Mouse (Mus musculus): ENCODE results near the gene Tjp2. TPM values are rescaled to one million over a fixed set of nuclear protein-coding genes. Genes with fewer than 3 reads are reported as not detected.

The Tjp2 gene
- polyA plus RNA-seq (2012) = 0.07 and 0.12 TPM in 2 replicates

DNA sequence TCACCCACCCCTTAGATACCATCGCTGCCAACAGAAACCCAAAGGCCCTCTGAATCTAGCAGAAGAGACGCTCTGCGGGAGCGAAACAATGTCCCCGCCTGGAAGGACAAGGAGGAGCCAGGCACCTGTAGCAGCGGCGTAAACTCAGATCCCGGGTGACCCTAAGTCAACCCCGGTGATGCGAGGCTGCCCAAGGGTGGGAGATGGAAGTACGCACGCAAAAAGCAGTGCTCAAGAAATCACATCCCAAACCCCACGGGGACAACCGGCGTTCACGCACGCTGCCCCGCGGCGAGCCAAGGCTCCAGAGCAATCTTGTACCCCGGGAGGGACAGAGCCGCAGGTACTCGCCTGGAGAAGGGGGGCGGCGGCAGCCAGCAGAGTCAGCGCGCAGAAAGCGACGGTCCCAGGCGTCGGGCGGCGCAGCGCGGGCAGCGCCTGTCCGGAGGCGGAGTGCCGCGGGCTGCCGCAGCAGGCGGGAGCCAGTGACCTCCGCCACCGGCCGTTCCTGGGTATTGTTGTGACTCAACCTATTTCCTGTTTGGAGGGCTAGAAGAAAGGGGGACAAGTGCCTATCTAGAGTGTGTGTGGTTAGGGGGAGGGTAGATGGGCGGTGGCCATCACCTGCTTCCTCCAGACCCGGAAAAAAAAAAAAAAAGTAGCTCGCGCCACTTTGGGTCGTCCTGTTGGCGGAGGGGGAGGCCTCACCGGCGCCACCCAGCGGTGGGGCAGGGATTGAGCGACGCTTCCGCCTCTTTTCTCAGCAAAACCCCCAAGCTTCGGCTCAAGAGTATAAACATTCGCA, at the start of gene Tjp2:
Gene Tjp2, minus strand, starts transcription at position 531 of the 805 bp plus-strand sequence.
- H3K4me3 ChIP-seq (replicated peaks) = peak within 1 kb of the TSS; percentile 55

GRCm38 (mm10) chr19:24274281-24274680, 49.5 kb upstream of the Tjp2 start:
- Histone ChIP-seq H3K4me3 (replicated peaks) (peak overlapping the region; percentile 28), H3K27me3 (ENCODE audit: control insufficient read depth) (no peaks in the 10 kb centered on the region), H3K4me1 (ENCODE audit: control insufficient read depth) (peaks cover 72% of the 10 kb centered on the region), H3K9me3 (ENCODE audit: control insufficient read depth, low read length) (peaks cover 6% of the 10 kb centered on the region), H3K36me3 (ENCODE audit: control insufficient read depth) (peaks cover 88% of the 10 kb centered on the region)
- TF ChIP-seq TAL1 (IDR thresholded peaks at IDR 0.05; ENCODE audit: low read length) (no peak), GATA1 (IDR thresholded peaks at IDR 0.05; ENCODE audit: low read length) (peak; percentile 45; the same call in 1 of the 2 replicates)

More for the DNA sequence above, at the start of gene Tjp2:
- Histone ChIP-seq H3K36me3 (ENCODE audit: control insufficient read depth) (no peaks in the 10 kb centered on the region), H3K4me1 (ENCODE audit: control insufficient read depth) (peaks cover 8% of the 10 kb centered on the region), H3K9me3 (ENCODE audit: control insufficient read depth, low read length) (no peaks in the 10 kb centered on the region), H3K27me3 (ENCODE audit: control insufficient read depth) (peaks cover 44% of the 10 kb centered on the region)
- TF ChIP-seq TAL1 (IDR thresholded peaks at IDR 0.05; ENCODE audit: low read length) = no peak
- TF ChIP-seq GATA1 (IDR thresholded peaks at IDR 0.05; ENCODE audit: low read length) = no peak

DNA sequence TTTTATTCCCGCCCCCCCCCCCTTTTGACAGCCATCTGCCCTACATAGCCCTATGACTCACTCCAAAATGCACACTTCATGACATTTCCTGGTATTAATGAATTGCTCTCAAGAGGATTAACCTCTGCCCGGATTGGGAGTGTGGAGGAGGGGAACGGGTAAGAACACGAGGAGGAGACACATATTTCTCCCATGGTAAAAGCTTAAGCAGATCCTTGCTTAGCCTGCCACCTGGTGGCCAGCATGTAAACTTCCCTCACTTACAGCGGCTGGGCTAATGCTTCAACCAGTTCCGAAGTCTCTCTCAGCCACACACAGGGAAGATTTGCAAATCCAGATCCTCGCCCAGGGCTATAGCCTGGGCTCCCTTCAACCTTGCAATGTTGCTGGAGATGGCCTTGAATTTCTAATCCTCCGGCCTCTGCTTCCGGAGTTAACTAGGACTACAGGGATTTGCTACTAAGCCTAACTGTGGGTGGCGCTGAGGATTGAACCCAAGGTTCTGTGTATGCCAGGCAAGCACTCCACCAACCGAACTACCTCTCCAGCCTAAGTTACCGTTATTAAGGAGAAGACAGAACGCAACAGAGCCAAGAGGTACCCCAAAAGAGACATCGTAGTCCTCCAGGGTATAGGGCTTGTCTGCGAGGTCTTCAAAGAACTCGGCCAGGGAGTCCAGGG, 47.1 kb upstream of the Tjp2 start:
- H3K4me1 ChIP-seq (ENCODE audit: control insufficient read depth) = peaks cover 50% of the 10 kb centered on the region
- H3K27me3 ChIP-seq (ENCODE audit: control insufficient read depth) = no peaks in the 10 kb centered on the region
- TF ChIP-seq GATA1 (IDR thresholded peaks at IDR 0.05; ENCODE audit: low read length) (no peak), TAL1 (IDR thresholded peaks at IDR 0.05; ENCODE audit: low read length) (no peak)
- peaks cover 94% of the 10 kb centered on the region for H3K36me3 ChIP-seq (ENCODE audit: control insufficient read depth)
- H3K4me3 ChIP-seq (replicated peaks) = no peak overlapping the region
- H3K9me3 ChIP-seq (ENCODE audit: control insufficient read depth, low read length) = no peaks in the 10 kb centered on the region

GRCm38 (mm10) chr19:24271326-24271725, 46.5 kb upstream of the Tjp2 start:
- Histone ChIP-seq H3K4me1 (ENCODE audit: control insufficient read depth) (peaks cover 44% of the 10 kb centered on the region), H3K9me3 (ENCODE audit: control insufficient read depth, low read length) (no peaks in the 10 kb centered on the region), H3K36me3 (ENCODE audit: control insufficient read depth) (peaks cover 94% of the 10 kb centered on the region), H3K4me3 (replicated peaks) (no peak overlapping the region), H3K27me3 (ENCODE audit: control insufficient read depth) (no peaks in the 10 kb centered on the region)
- TF ChIP-seq TAL1 (IDR thresholded peaks at IDR 0.05; ENCODE audit: low read length) (no peak), GATA1 (IDR thresholded peaks at IDR 0.05; ENCODE audit: low read length) (no peak)

DNA sequence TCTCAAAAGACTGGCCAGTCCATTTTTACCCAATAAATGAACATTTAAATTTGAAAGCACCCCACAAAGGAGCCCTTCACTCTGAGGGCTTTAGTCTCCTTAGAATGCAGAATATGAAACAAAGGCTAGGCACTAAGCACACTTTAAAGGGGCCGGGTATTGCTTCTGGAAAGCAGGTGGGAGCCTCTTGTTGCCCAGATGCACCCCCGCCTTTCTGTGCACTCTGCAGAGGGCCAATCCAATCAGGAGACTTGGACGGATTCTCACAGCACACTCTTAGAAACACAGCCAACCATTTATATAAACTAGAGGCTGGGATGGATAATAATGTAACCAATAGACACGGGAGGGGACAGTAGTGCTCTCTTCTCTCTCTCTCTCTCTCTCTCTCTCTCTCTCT, 43.7 kb upstream of the Tjp2 start:
- H3K36me3 ChIP-seq (ENCODE audit: control insufficient read depth) = peaks cover 96% of the 10 kb centered on the region
- TF ChIP-seq GATA1 (IDR thresholded peaks at IDR 0.05; ENCODE audit: low read length) (no peak), TAL1 (IDR thresholded peaks at IDR 0.05; ENCODE audit: low read length) (no peak)
- H3K4me1 ChIP-seq (ENCODE audit: control insufficient read depth) = peaks cover 19% of the 10 kb centered on the region
- H3K9me3 ChIP-seq (ENCODE audit: control insufficient read depth, low read length) = no peaks in the 10 kb centered on the region
- H3K4me3 ChIP-seq (replicated peaks) = no peak overlapping the region
- no peaks in the 10 kb centered on the region for H3K27me3 ChIP-seq (ENCODE audit: control insufficient read depth)

DNA sequence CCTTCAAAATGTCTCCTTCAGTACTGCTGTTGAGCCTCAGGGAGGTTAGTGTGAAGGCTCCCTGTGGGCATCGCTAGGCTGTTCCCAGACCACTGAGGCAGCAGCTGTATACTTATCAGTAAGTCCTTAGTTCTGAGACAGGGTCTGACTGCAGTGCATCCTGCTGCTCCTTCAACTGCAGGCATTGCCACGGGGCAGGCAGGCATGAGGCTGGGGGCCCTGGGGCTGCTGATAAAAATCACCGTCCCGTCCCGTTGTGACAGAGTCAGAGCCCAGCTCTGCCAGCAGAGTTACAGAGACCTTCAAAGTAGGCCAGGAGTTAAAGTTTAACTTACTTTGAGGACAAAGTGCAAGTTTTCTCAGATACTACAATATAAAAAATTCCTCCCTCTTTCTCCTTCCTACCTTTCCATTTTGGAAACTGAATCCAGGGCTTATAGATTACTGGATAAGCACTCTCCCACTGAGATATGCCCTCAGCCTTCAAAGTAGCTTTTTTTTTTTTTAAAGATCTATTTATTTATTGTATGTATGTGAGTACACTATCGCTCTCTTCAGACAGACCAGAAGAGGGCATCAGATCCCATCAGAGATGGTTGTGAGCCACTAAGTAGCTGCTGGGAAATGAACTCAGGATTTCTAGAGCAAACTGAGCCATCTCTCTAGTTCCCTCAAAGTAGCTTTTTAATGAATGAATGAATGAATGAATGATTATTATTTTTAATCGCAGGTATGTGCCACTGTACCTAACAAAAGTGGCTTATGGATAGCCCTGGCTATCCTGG, 41.4 kb upstream of the Tjp2 start:
- no peaks in the 10 kb centered on the region for H3K27me3 ChIP-seq (ENCODE audit: control insufficient read depth)
- H3K4me1 ChIP-seq (ENCODE audit: control insufficient read depth) = peaks cover 3% of the 10 kb centered on the region
- no peak for TF ChIP-seq GATA1 (IDR thresholded peaks at IDR 0.05; ENCODE audit: low read length)
- TF ChIP-seq TAL1 (IDR thresholded peaks at IDR 0.05; ENCODE audit: low read length) = no peak
- no peaks in the 10 kb centered on the region for H3K9me3 ChIP-seq (ENCODE audit: control insufficient read depth, low read length)
- peaks cover 99% of the 10 kb centered on the region for H3K36me3 ChIP-seq (ENCODE audit: control insufficient read depth)
- no peak overlapping the region for H3K4me3 ChIP-seq (replicated peaks)

DNA sequence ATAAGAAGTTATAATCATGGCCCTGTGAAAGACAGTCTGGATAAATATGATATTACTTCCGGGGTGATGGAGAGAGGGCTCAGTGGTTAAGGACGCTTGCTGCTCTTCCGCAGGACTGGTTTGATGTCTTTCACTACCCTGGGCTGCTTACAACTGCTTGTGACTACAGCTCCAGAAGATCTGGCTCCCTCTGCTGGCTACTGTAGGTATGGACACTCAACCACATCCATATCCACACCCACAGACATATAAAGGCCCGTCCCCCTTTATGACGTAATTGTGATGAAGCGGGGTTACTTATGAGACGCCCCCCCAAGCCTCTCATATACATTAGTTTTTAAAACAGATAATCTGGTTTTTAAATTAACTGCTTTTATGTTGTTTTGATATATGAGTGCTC, 40.2 kb upstream of the Tjp2 start:
- Histone ChIP-seq H3K27me3 (ENCODE audit: control insufficient read depth) (no peaks in the 10 kb centered on the region), H3K4me1 (ENCODE audit: control insufficient read depth) (no peaks in the 10 kb centered on the region; the same call in 1 of the 2 replicates), H3K9me3 (ENCODE audit: control insufficient read depth, low read length) (no peaks in the 10 kb centered on the region), H3K4me3 (replicated peaks) (no peak overlapping the region), H3K36me3 (ENCODE audit: control insufficient read depth) (peaks cover 99% of the 10 kb centered on the region)
- TF ChIP-seq GATA1 (IDR thresholded peaks at IDR 0.05; ENCODE audit: low read length) (no peak), TAL1 (IDR thresholded peaks at IDR 0.05; ENCODE audit: low read length) (no peak)

- Histone ChIP-seq H3K36me3 (ENCODE audit: control insufficient read depth) (peaks cover 98% of the 10 kb centered on the region), H3K27me3 (ENCODE audit: control insufficient read depth) (no peaks in the 10 kb centered on the region), H3K4me1 (ENCODE audit: control insufficient read depth) (no peaks in the 10 kb centered on the region; the same call in 1 of the 2 replicates), H3K9me3 (ENCODE audit: control insufficient read depth, low read length) (no peaks in the 10 kb centered on the region), H3K4me3 (replicated peaks) (no peak overlapping the region)
- no peak for TF ChIP-seq TAL1 (IDR thresholded peaks at IDR 0.05; ENCODE audit: low read length)
- no peak for TF ChIP-seq GATA1 (IDR thresholded peaks at IDR 0.05; ENCODE audit: low read length)
Observed at GRCm38 (mm10) chr19:24262736-24263135, 37.9 kb upstream of the Tjp2 start.
